Mouse (Mus musculus) spleen, adult 2 months (tissue): ENCODE data around the gene Cdx2. TPM values are rescaled to one million over a fixed set of nuclear protein-coding genes. Genes with fewer than 3 reads are reported as not detected.

Experiments used
- DNase-seq, 2 experiments: peaks; one replicate each; pipeline versions ENCODE4 v3.0.0 to v3.0.0-alpha.2; 2012 to 2021; ENCODE audit warnings: low spot score in 2 of 2, low read depth in 1 of 2
- H3K27ac ChIP-seq: fragments of 200-500 bp; 2 replicates; pipeline ENCODE4 v1.5.1; 2012; ENCODE audit warnings: low read length, inconsistent platforms; ENCODE audit not compliant: insufficient read depth
- H3K27me3 ChIP-seq: fragments of 200-500 bp; 2 replicates; pipeline ENCODE4 v1.6.1; 2012; ENCODE audit warnings: mild to moderate bottlenecking, moderate library complexity, low read length, inconsistent platforms; ENCODE audit not compliant: control insufficient read depth, insufficient read depth
- H3K36me3 ChIP-seq: fragments of 200-500 bp; 2 replicates; pipeline ENCODE4 v1.6.1; 2012; ENCODE audit warnings: mild to moderate bottlenecking, low read length, inconsistent platforms; ENCODE audit not compliant: control insufficient read depth, insufficient read depth
- H3K4me1 ChIP-seq: fragments of 200-500 bp; 2 replicates; pipeline ENCODE4 v1.6.1; 2011; ENCODE audit warnings: inconsistent platforms; ENCODE audit not compliant: control insufficient read depth, insufficient read depth, insufficient read length
- H3K4me3 ChIP-seq: fragments of 200-500 bp; 2 replicates; pipeline ENCODE4 v1.5.1; 2011; ENCODE audit warnings: mild to moderate bottlenecking, inconsistent platforms; ENCODE audit not compliant: insufficient read depth, insufficient read length; ENCODE audit errors: extremely low read depth
- CTCF ChIP-seq: fragments of 200-500 bp; IDR thresholded peaks from 2 replicates; pipeline ENCODE4 v1.5.1; 2011; ENCODE audit warnings: mild to moderate bottlenecking, inconsistent platforms; ENCODE audit not compliant: insufficient read depth, insufficient read length, insufficient replicate concordance; ENCODE audit errors: extremely low read depth
- POLR2A ChIP-seq: fragments of 200-500 bp; IDR thresholded peaks from 2 replicates; pipeline ENCODE4 v1.6.1; 2011; ENCODE audit warnings: low read depth, low read length, inconsistent platforms
- WGBS: fragments of 180-500 bp; shearing (Covaris S2); methylation state at CpG from one replicate; pipeline ENCODE4 v1.1.7; 2018; 5-methylcytosine and 5-hydroxymethylcytosine counted together
- polyA plus RNA-seq: library from polyadenylated mRNA; depleted of rRNA; stranded (reverse); fragments of >200 nt; gene quantifications from 2 replicates; pipeline ENCODE4 v1.2.3, GENCODE M21; 2012

Gene Cdx2
- polyA plus RNA-seq, 1 experiment = not detected

DNA sequence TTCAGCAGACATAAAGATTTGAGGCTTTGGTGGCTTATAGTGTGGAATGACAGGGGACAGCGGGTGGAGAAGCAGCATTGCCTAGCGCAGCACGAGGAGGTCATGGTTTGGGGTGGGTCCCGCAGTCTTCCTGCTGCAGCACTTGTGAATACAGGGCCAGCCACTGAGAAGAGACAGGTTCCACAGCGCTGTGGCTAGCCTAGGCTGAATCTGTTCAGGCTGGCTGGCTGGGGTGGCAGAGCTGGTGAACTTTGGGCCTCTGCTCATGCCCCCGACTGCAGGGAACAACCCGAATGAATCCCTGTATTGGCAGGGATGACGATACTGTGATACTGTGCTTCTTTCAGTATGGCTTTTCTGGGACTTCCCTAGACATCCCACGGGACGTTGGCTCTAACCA, 36.8 kb upstream of the Cdx2 start:
- H3K27ac ChIP-seq = no peak overlapping the region
- 87% methylated on average over 10 of the region's 10 CpGs for WGBS
- H3K4me1 ChIP-seq = peaks cover 19% of the 10 kb centered on the region; the same call in 1 of the 2 replicates
- no peaks in the 10 kb centered on the region for H3K36me3 ChIP-seq
- no peak overlapping the region for H3K4me3 ChIP-seq
- no peaks in the 10 kb centered on the region for H3K27me3 ChIP-seq
- no peak for TF ChIP-seq POLR2A
- no peak for TF ChIP-seq CTCF
- DNase-seq = no peak

- H3K27me3 ChIP-seq = no peaks in the 10 kb centered on the region
- 92% methylated on average over 6 of the region's 6 CpGs for WGBS
- H3K36me3 ChIP-seq = no peaks in the 10 kb centered on the region
- TF ChIP-seq CTCF (no peak), POLR2A (no peak)
- peaks cover 24% of the 10 kb centered on the region for H3K4me1 ChIP-seq
- DNase-seq = no peak
- H3K4me3 ChIP-seq = no peak overlapping the region
- no peak overlapping the region for H3K27ac ChIP-seq
Observed at GRCm38 (mm10) chr5:147342901-147343300, 35.8 kb upstream of the Cdx2 start.

GRCm38 (mm10) chr5:147340741-147341414, 33.8 kb upstream of the Cdx2 start:
- 3% methylated on average over 13 of the region's 13 CpGs for WGBS
- H3K4me1 ChIP-seq = peaks cover 24% of the 10 kb centered on the region
- H3K27ac ChIP-seq = peak overlapping the region; percentile 93
- no peaks in the 10 kb centered on the region for H3K36me3 ChIP-seq
- peak; percentile 62 to 91 for DNase-seq
- H3K27me3 ChIP-seq = no peaks in the 10 kb centered on the region
- no peak for TF ChIP-seq CTCF
- no peak overlapping the region for H3K4me3 ChIP-seq

GRCm38 (mm10) chr5:147339560-147339959, 32.5 kb upstream of the Cdx2 start:
- TF ChIP-seq CTCF (no peak), POLR2A (no peak)
- Histone ChIP-seq H3K4me1 (peaks cover 24% of the 10 kb centered on the region), H3K36me3 (no peaks in the 10 kb centered on the region), H3K4me3 (peak overlapping the region; percentile 20; the same call in 1 of the 2 replicates), H3K27ac (peak overlapping the region; percentile 93), H3K27me3 (no peaks in the 10 kb centered on the region)
- WGBS = 7% methylated on average over 11 of the region's 11 CpGs
- peak; percentile 42 to 47 for DNase-seq

DNA sequence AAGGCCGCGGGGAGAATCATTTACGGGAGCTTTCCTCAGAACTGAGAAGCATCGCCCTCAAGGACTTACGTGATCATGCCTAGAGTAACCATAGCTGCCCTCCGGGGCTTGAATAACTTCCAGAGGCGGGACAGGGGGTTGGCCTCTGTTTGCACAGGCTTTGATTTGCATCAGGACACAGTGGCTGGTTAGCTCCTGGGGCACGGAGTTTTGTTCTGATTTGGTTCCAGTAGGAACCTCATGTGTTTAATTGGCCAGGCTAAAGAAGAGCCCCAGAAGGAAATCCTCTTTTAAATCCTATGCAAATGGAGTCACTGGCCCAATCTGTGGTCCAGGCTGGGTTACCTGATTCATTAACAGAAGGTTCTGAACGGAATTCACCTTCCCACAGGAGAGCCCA, 31.9 kb upstream of the Cdx2 start:
- no peaks in the 10 kb centered on the region for H3K27me3 ChIP-seq
- H3K36me3 ChIP-seq = no peaks in the 10 kb centered on the region
- peaks cover 24% of the 10 kb centered on the region for H3K4me1 ChIP-seq
- H3K4me3 ChIP-seq = peak overlapping the region; percentile 20; the same call in 1 of the 2 replicates
- DNase-seq = peak; percentile 62
- peak overlapping the region; percentile 91 for H3K27ac ChIP-seq
- TF ChIP-seq POLR2A (no peak), CTCF (no peak)
- 57% methylated on average over 9 of the region's 9 CpGs for WGBS

DNA sequence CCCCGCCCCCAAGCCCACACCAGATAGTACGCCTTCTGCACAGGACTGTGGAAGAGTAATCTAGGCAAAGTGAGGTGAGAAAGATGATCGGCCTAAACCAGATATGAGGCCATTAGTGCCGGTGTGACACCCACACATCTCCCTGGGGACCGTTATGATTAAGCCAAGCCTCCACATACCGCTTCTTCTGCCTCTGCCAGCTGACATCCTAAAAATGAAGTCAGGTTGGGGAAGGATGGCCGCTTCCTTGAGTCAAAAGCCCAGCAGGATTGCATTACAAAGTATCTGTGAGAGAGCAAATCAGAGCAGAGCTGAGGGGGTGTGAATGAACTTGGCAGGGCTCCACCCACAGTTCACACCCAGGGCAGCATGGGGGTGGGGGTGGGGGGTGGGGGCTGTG, 25.6 kb upstream of the Cdx2 start:
- 64% methylated on average over 7 of the region's 7 CpGs for WGBS

DNA sequence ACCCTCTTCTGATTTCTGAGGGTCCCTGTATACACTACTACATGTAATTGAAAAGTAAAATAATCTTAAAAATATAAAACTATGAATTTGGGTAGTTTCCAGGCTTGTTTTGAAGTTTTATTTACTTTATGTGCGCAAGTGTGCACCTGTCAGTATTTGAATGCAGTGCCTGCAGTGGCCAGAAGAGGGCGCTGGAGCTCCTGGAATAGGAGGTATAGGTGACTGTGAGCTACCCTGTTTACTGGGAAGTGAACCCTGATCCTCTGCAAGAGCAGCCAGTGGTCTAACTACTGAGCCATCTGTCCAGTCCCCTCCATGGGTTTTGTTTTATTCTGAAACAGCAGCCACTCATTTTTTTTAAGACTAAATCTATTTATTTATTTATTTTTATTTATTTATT, 24.5 kb upstream of the Cdx2 start:
- peak; percentile 65 to 81 for DNase-seq
- Histone ChIP-seq H3K27me3 (no peaks in the 10 kb centered on the region), H3K36me3 (no peaks in the 10 kb centered on the region), H3K4me3 (no peak overlapping the region), H3K27ac (no peak overlapping the region), H3K4me1 (no peaks in the 10 kb centered on the region)
- peak; percentile 88; the same call in 1 of the 2 replicates for TF ChIP-seq CTCF
- TF ChIP-seq POLR2A = no peak
- 43% methylated on average over 2 of the region's 2 CpGs for WGBS

More for the DNA sequence above, 25.6 kb upstream of the Cdx2 start:
- Histone ChIP-seq H3K27ac (no peak overlapping the region), H3K4me3 (no peak overlapping the region), H3K27me3 (no peaks in the 10 kb centered on the region), H3K36me3 (no peaks in the 10 kb centered on the region), H3K4me1 (no peaks in the 10 kb centered on the region)
- TF ChIP-seq POLR2A = no peak
- TF ChIP-seq CTCF = no peak
- DNase-seq = no peak
